Mouse (Mus musculus) MEL (cell line): ENCODE measurements around the gene Uvssa. TPM values are rescaled to one million over a fixed set of nuclear protein-coding genes. Genes with fewer than 3 reads are reported as not detected.

Source experiments
- DNase-seq: peaks from one replicate; pipeline ENCODE4 v3.0.0; 2011; ENCODE audit warnings: low read depth, low spot score
- H3K27ac ChIP-seq: 2 replicates; pipeline ENCODE4 v1.5.1; 2012; ENCODE audit warnings: low read depth, mild to moderate bottlenecking, control low read depth, low read length, moderate library complexity; ENCODE audit not compliant: control insufficient read depth
- H3K27me3 ChIP-seq, 2 experiments: fragments of 150-350 bp in 1 of 2; sonication (generic) in 1 of 2; 2 replicates each; pipeline ENCODE4 v1.6.1; 2012; ENCODE audit warnings: low read length in 2 of 2, mild to moderate bottlenecking in 2 of 2, improper control_type of control experiment in 1 of 2, moderate library complexity in 1 of 2; ENCODE audit not compliant: insufficient read depth in 2 of 2, control insufficient read depth in 1 of 2
- H3K36me3 ChIP-seq, 2 experiments: 2 replicates each; pipeline ENCODE4 v1.6.1; 2012 to 2014; ENCODE audit warnings: low read length in 2 of 2, improper control_type of control experiment in 1 of 2, inconsistent platforms in 1 of 2, mild to moderate bottlenecking in 1 of 2; ENCODE audit not compliant: insufficient read depth in 2 of 2, control insufficient read depth in 1 of 2
- H3K4me1 ChIP-seq, 2 experiments: fragments of 150-350 bp in 1 of 2; sonication (generic) in 1 of 2; 2 replicates each; pipeline ENCODE4 v1.6.1; 2012; ENCODE audit warnings: low read length in 2 of 2, improper control_type of control experiment in 1 of 2, mild to moderate bottlenecking in 1 of 2; ENCODE audit not compliant: insufficient read depth in 2 of 2, control insufficient read depth in 1 of 2
- H3K4me3 ChIP-seq, 2 experiments: fragments of 150-350 bp in 1 of 2; sonication (generic) in 1 of 2; 2 replicates each; pipeline ENCODE4 v1.5.1; 2012; ENCODE audit warnings: low read depth in 2 of 2, low read length in 2 of 2, mild to moderate bottlenecking in 2 of 2, moderate library complexity in 2 of 2, control low read depth in 1 of 2, improper control_type of control experiment in 1 of 2; ENCODE audit not compliant: control insufficient read depth in 1 of 2, insufficient read depth in 1 of 2
- H3K79me2 ChIP-seq: 2 replicates; pipeline ENCODE4 v1.6.1; 2012; ENCODE audit warnings: mild to moderate bottlenecking, low read length, moderate library complexity; ENCODE audit not compliant: control insufficient read depth, poor library complexity, insufficient read depth
- H3K9ac ChIP-seq: 2 replicates; pipeline ENCODE4 v1.6.1; 2012; ENCODE audit warnings: low read depth, mild to moderate bottlenecking, control low read depth, low read length, moderate library complexity; ENCODE audit not compliant: control insufficient read depth, poor library complexity, severe bottlenecking
- H3K9me3 ChIP-seq: fragments of 150-350 bp; sonication (generic); replicated peaks from 2 replicates; pipeline ENCODE4 v1.6.1; 2012; ENCODE audit warnings: mild to moderate bottlenecking, low read length, improper control_type of control experiment, moderate library complexity; ENCODE audit not compliant: insufficient read depth
- BHLHE40 ChIP-seq: IDR thresholded peaks from 2 replicates; pipeline ENCODE4 v1.6.1; 2012; ENCODE audit warnings: low read depth, mild to moderate bottlenecking, inconsistent platforms, low read length, improper control_type of control experiment, borderline replicate concordance
- CHD2 ChIP-seq: IDR thresholded peaks from 2 replicates; pipeline ENCODE4 v1.6.1; 2011; ENCODE audit warnings: low read length, improper control_type of control experiment
- CTCF ChIP-seq, 3 experiments: IDR thresholded peaks in 2 of 3; conservative IDR thresholded peaks in 1 of 3; 2 replicates each; pipeline ENCODE4 v1.5.1; 2011 to 2012; ENCODE audit warnings: low read length in 3 of 3, low read depth in 2 of 3, mild to moderate bottlenecking in 2 of 3, improper control_type of control experiment in 1 of 3, inconsistent platforms in 1 of 3, mixed read lengths in 1 of 3, moderate library complexity in 1 of 3; ENCODE audit not compliant: control insufficient read depth in 1 of 3, insufficient read depth in 1 of 3, poor library complexity in 1 of 3, severe bottlenecking in 1 of 3
- ETS1 ChIP-seq: IDR thresholded peaks from 2 replicates; pipeline ENCODE4 v1.6.1; 2012; ENCODE audit warnings: low read depth, mild to moderate bottlenecking, inconsistent platforms, low read length, improper control_type of control experiment, moderate library complexity
- GABPA ChIP-seq: IDR thresholded peaks from 2 replicates; pipeline ENCODE4 v1.6.1; 2012; ENCODE audit warnings: low read depth, mild to moderate bottlenecking, inconsistent platforms, low read length, improper control_type of control experiment, moderate library complexity
- JUND ChIP-seq: IDR thresholded peaks from 2 replicates; pipeline ENCODE4 v1.6.1; 2011; ENCODE audit warnings: low read depth, mild to moderate bottlenecking, improper control_type of control experiment, low read length
- KAT2A ChIP-seq: conservative IDR thresholded peaks from 2 replicates; pipeline ENCODE4 v1.6.1; 2012; ENCODE audit warnings: low read depth, low read length, improper control_type of control experiment, inconsistent platforms
- MAFK ChIP-seq: IDR thresholded peaks from 2 replicates; pipeline ENCODE4 v1.6.1; 2011; ENCODE audit warnings: low read depth, mild to moderate bottlenecking, low read length, improper control_type of control experiment, borderline replicate concordance
- MEF2A ChIP-seq: IDR thresholded peaks from 2 replicates; pipeline ENCODE4 v1.6.1; 2014; ENCODE audit warnings: low read depth, mild to moderate bottlenecking, inconsistent platforms, low read length, improper control_type of control experiment; ENCODE audit not compliant: poor library complexity, insufficient replicate concordance, severe bottlenecking; ENCODE audit errors: extremely low read depth
- MYB ChIP-seq: IDR thresholded peaks from 2 replicates; pipeline ENCODE4 v1.6.1; 2011; ENCODE audit warnings: mild to moderate bottlenecking, low read depth, low read length, improper control_type of control experiment
- NELFE ChIP-seq: IDR thresholded peaks from 2 replicates; pipeline ENCODE4 v1.6.1; 2011; ENCODE audit warnings: low read depth, low read length, improper control_type of control experiment
- POLR2A ChIP-seq, 2 experiments: IDR thresholded peaks; 2 replicates each; pipeline ENCODE4 v1.6.1; 2011 to 2012; ENCODE audit warnings: low read length in 2 of 2, mild to moderate bottlenecking in 2 of 2, control low read depth in 1 of 2, improper control_type of control experiment in 1 of 2, low read depth in 1 of 2, moderate library complexity in 1 of 2; ENCODE audit not compliant: control insufficient read depth in 1 of 2, insufficient read depth in 1 of 2, poor library complexity in 1 of 2
- POLR2AphosphoS5 ChIP-seq: IDR thresholded peaks from 2 replicates; pipeline ENCODE4 v1.6.1; 2012; ENCODE audit warnings: low read depth, borderline replicate concordance, mild to moderate bottlenecking, inconsistent platforms, low read length, moderate library complexity, mixed read lengths
- SMC3 ChIP-seq: IDR thresholded peaks from 2 replicates; pipeline ENCODE4 v1.6.1; 2011; ENCODE audit warnings: low read depth, low read length, improper control_type of control experiment
- TAL1 ChIP-seq: IDR thresholded peaks from 2 replicates; pipeline ENCODE4 v1.6.1; 2012; ENCODE audit warnings: mild to moderate bottlenecking, inconsistent platforms, low read length, moderate library complexity, mixed read lengths
- USF1 ChIP-seq: IDR thresholded peaks from 2 replicates; pipeline ENCODE4 v1.6.1; 2014; ENCODE audit warnings: low read depth, mild to moderate bottlenecking, inconsistent platforms, low read length, improper control_type of control experiment, moderate library complexity
- ZKSCAN1 ChIP-seq: IDR thresholded peaks from 2 replicates; pipeline ENCODE4 v1.6.1; 2012; ENCODE audit warnings: low read depth, mild to moderate bottlenecking, inconsistent platforms, low read length, improper control_type of control experiment, moderate library complexity
- ZMIZ1 ChIP-seq: IDR thresholded peaks from 2 replicates; pipeline ENCODE4 v1.6.1; 2012; ENCODE audit warnings: low read depth, mild to moderate bottlenecking, inconsistent platforms, low read length, improper control_type of control experiment, moderate library complexity
- polyA plus RNA-seq, 2 experiments: library from polyadenylated mRNA; stranded (reverse) in 1 of 2; unstranded in 1 of 2; fragments of >175 nt in 1 of 2; fragments of >200 nt in 1 of 2; gene quantifications; 2 replicates each; pipeline versions ENCODE4 v1.2.1 to v1.2.4; 2012; ENCODE audit warnings: low replicate concordance in 2 of 2, low read depth in 1 of 2; ENCODE audit not compliant: insufficient read length in 2 of 2, insufficient read depth in 1 of 2, missing spikeins in 1 of 2
- total RNA-seq: library from RNA; depleted of rRNA; stranded (reverse); fragments of 300-350 nt; gene quantifications from 2 replicates; pipeline ENCODE4 v1.2.3, GENCODE M21; 2012

Gene Uvssa
- total and polyA plus RNA-seq, 3 experiments: 6.3 to 10.6 TPM; not detected in 1

- Histone ChIP-seq H3K9me3 (no peaks in the 10 kb centered on the region), H3K4me3 (no peak overlapping the region)
Observed at GRCm38 (mm10) chr5:33434141-33434780, 55.9 kb downstream of the Uvssa start.

GRCm38 (mm10) chr5:33435151-33435550 is 56.8 kb downstream of the Uvssa start:
- no peak for DNase-seq
- Histone ChIP-seq H3K36me3 (no peaks in the 10 kb centered on the region), H3K4me3 (no peak overlapping the region), H3K79me2 (no peaks in the 10 kb centered on the region)
- TF ChIP-seq JUND (no peak), CHD2 (no peak), BHLHE40 (no peak), POLR2A (IDR thresholded peaks at IDR 0.05; ENCODE audit: control insufficient read depth in 1 of 2, insufficient read depth in 1 of 2, low read depth in 1 of 2, low read length in 2 of 2, poor library complexity in 1 of 2) (no peak), KAT2A (no peak), POLR2AphosphoS5 (no peak), USF1 (no peak), GABPA (no peak), ZKSCAN1 (no peak), MEF2A (no peak)
- TF ChIP-seq, all 39 proteins: peak for 0
- Histone ChIP-seq H3K27ac (no peak overlapping the region), H3K27me3 (no peaks in the 10 kb centered on the region), H3K4me1 (no peaks in the 10 kb centered on the region), H3K9me3 (no peaks in the 10 kb centered on the region), H3K9ac (no peak overlapping the region)

More at GRCm38 (mm10) chr5:33434141-33434780, 55.9 kb downstream of the Uvssa start:
- no peaks in the 10 kb centered on the region for H3K27me3 ChIP-seq
- DNase-seq: no peak
- H3K79me2 ChIP-seq: no peaks in the 10 kb centered on the region
- H3K27ac ChIP-seq: no peak overlapping the region
- H3K36me3 ChIP-seq: no peaks in the 10 kb centered on the region
- H3K4me1 ChIP-seq: no peaks in the 10 kb centered on the region
- TF ChIP-seq MYB (no peak), MAFK (no peak), TAL1 (no peak), GABPA (no peak), CHD2 (no peak)
- no peak overlapping the region for H3K9ac ChIP-seq

DNA sequence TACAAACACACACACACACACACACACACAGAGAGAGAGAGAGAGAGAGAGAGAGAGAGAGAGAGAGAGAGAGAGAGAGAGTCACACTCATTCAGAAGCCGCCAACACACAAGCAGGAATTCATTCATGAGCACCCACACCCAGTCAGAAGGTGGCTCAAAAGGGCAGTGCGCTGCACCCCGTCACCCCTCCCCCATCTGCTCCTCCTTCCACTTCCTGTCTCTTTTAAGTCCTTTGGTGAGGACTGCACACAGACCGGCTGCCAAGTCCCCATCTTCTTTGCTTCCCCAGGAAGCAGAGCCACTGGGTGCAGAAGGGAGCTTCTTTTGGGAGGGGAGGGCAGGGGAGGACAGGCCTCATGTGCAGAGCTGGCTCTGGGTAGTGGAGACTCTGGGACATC is 57.6 kb downstream of the Uvssa start:
- no peak overlapping the region for H3K27ac ChIP-seq
- TF ChIP-seq NELFE: no peak
- no peak for TF ChIP-seq ETS1
- TF ChIP-seq POLR2AphosphoS5: no peak
- TF ChIP-seq ZMIZ1: no peak
- TF ChIP-seq SMC3: no peak
- TF ChIP-seq CTCF (IDR thresholded peaks at IDR 0.05 in 2 of 3, conservative IDR thresholded peaks at IDR 0.05 in 1 of 3; ENCODE audit: control insufficient read depth in 1 of 3, insufficient read depth in 1 of 3, low read depth in 2 of 3, low read length in 3 of 3, poor library complexity in 1 of 3, severe bottlenecking in 1 of 3): no peak
- no peak for TF ChIP-seq MEF2A
- no peaks in the 10 kb centered on the region for H3K79me2 ChIP-seq
- H3K4me3 ChIP-seq: no peak overlapping the region
- no peaks in the 10 kb centered on the region for H3K27me3 ChIP-seq
- no peaks in the 10 kb centered on the region for H3K36me3 ChIP-seq
- no peaks in the 10 kb centered on the region for H3K9me3 ChIP-seq
- H3K4me1 ChIP-seq: no peaks in the 10 kb centered on the region
- no peak overlapping the region for H3K9ac ChIP-seq
- DNase-seq: no peak
